Mouse (Mus musculus): Measurements from ENCODE around the gene Rnf215. TPM values are rescaled to one million over a fixed set of nuclear protein-coding genes. Genes with fewer than 3 reads are reported as not detected.
A peak's percentile ranks its signal among the peaks of the same experiment; 100 is the strongest.

Rnf215 gene
- polyA plus RNA-seq, 1 experiment = 9.1 TPM

GRCm38 (mm10) chr11:4143281-4144062, 8.5 kb downstream of the Rnf215 start:
- H3K4me1 ChIP-seq = peaks cover 33% of the 10 kb centered on the region
- no peaks in the 10 kb centered on the region for H3K9me3 ChIP-seq
- peak overlapping the region; percentile 11 for H3K4me3 ChIP-seq (replicated peaks)
- H3K27me3 ChIP-seq (replicated peaks) = peaks cover 18% of the 10 kb centered on the region
- H3K36me3 ChIP-seq (replicated peaks; ENCODE audit: low read length) = peaks cover 63% of the 10 kb centered on the region
- TF ChIP-seq FLI1 (IDR thresholded peaks at IDR 0.05; ENCODE audit: low read length) (no peak), GATA1 (IDR thresholded peaks at IDR 0.05; ENCODE audit: borderline replicate concordance, low read length) (no peak)

DNA sequence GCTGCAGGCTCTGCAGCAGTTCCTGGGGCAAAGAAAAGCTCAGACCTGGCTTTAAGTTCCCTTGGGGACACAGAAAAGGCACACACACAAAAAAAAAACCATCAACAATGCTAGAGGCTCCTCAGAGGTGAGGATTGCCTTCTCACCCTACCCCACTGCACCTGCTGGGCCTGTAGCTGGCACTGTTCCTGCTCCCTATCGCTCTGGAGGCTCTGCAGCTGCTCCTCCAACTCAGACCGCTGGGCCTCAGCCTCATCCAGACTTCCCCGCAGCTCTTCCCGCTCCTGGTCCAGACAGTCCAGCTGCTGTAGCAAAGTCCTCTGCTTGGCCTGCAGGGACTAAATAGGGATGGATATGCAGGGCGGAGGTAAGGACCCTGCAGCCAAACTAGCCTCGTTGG, 11.4 kb downstream of the Rnf215 start:
- H3K36me3 ChIP-seq (replicated peaks; ENCODE audit: low read length) = peaks cover 38% of the 10 kb centered on the region
- peaks cover 23% of the 10 kb centered on the region for H3K27me3 ChIP-seq (replicated peaks)
- H3K9me3 ChIP-seq = no peaks in the 10 kb centered on the region
- H3K4me1 ChIP-seq = peaks cover 35% of the 10 kb centered on the region
- TF ChIP-seq GATA1 (IDR thresholded peaks at IDR 0.05; ENCODE audit: borderline replicate concordance, low read length) = no peak
- no peak for TF ChIP-seq FLI1 (IDR thresholded peaks at IDR 0.05; ENCODE audit: low read length)
- no peak overlapping the region for H3K4me3 ChIP-seq (replicated peaks)

DNA sequence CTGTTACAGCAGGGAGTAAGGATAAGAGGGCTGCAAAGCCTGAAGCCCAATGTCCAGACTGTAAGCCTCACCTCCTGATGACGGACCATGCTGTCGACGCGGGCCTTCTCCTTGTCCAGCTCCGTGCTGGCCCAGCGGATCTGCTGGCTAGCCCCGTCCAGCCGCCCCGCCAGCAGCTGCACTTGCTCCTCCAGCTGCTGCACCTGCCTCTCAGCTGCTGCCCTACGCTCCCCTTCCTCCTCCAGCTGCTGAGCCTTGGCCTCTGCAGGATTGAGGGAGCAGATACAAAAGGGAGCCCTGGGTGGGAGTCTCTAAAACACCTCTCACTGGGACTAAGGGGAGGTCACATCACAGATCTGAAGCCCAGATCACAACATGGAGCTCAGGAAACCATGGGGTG, 12.1 kb downstream of the Rnf215 start:
- TF ChIP-seq FLI1 (IDR thresholded peaks at IDR 0.05; ENCODE audit: low read length) = no peak
- TF ChIP-seq GATA1 (IDR thresholded peaks at IDR 0.05; ENCODE audit: borderline replicate concordance, low read length) = no peak
- no peak overlapping the region for H3K4me3 ChIP-seq (replicated peaks)
- peaks cover 33% of the 10 kb centered on the region for H3K4me1 ChIP-seq
- H3K36me3 ChIP-seq (replicated peaks; ENCODE audit: low read length) = peaks cover 30% of the 10 kb centered on the region
- H3K27me3 ChIP-seq (replicated peaks) = peaks cover 27% of the 10 kb centered on the region
- H3K9me3 ChIP-seq = no peaks in the 10 kb centered on the region

DNA sequence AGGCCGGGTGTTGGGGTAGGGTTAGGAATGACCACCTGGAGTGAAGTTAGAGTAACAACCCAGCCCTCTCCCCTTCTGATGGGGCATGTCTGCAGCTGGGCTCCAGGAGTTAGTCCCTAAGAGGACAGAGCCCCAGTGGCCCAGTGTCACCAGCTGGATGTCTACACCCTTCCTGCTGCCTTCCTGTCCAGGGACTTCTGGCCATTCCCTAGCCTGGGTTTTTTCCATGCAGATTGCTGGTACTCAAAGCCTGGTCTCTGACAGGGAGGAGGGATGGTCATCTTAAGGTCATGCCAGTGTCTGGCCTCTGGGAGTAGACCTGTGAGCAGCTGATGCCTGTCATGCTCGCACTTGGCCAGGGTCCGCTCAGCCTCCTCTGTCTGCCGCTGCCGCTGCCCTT, 13.1 kb downstream of the Rnf215 start:
- TF ChIP-seq FLI1 (IDR thresholded peaks at IDR 0.05; ENCODE audit: low read length) (no peak), GATA1 (IDR thresholded peaks at IDR 0.05; ENCODE audit: borderline replicate concordance, low read length) (no peak)
- Histone ChIP-seq H3K36me3 (replicated peaks; ENCODE audit: low read length) (peaks cover 20% of the 10 kb centered on the region), H3K4me3 (replicated peaks) (peak overlapping the region; percentile 29), H3K4me1 (peaks cover 24% of the 10 kb centered on the region), H3K9me3 (no peaks in the 10 kb centered on the region), H3K27me3 (replicated peaks) (peaks cover 31% of the 10 kb centered on the region)

GRCm38 (mm10) chr11:4148536-4149156, 13.6 kb downstream of the Rnf215 start:
- no peak for TF ChIP-seq GATA1 (IDR thresholded peaks at IDR 0.05; ENCODE audit: borderline replicate concordance, low read length)
- no peak for TF ChIP-seq FLI1 (IDR thresholded peaks at IDR 0.05; ENCODE audit: low read length)
- Histone ChIP-seq H3K4me3 (replicated peaks) (peak overlapping the region; percentile 29), H3K4me1 (peaks cover 22% of the 10 kb centered on the region), H3K9me3 (no peaks in the 10 kb centered on the region), H3K27me3 (replicated peaks) (peaks cover 31% of the 10 kb centered on the region), H3K36me3 (replicated peaks; ENCODE audit: low read length) (peaks cover 15% of the 10 kb centered on the region)

DNA sequence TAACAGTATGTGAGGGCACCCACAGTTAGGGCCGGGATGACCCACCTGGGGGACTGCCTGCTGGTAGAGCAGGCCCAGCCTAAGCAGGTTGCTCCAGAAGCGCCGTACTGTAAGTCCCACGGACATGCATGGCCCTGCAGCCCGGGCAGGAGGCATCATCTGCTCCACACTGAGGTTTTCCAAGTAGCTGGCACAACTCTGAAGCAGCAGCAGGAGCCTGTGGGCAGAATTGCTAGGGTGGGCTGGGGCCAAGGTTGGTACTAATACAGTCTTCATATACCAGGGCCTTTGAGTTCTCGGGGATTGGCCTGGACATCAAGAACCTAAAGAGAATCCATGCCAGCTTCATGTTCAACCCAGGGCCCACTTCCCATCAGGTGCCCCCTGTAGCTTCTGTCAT, 14.9 kb downstream of the Rnf215 start:
- TF ChIP-seq FLI1 (IDR thresholded peaks at IDR 0.05; ENCODE audit: low read length) (no peak), GATA1 (IDR thresholded peaks at IDR 0.05; ENCODE audit: borderline replicate concordance, low read length) (no peak)
- Histone ChIP-seq H3K27me3 (replicated peaks) (peaks cover 31% of the 10 kb centered on the region), H3K36me3 (replicated peaks; ENCODE audit: low read length) (peaks cover 6% of the 10 kb centered on the region), H3K9me3 (peaks cover 3% of the 10 kb centered on the region), H3K4me3 (replicated peaks) (no peak overlapping the region), H3K4me1 (peaks cover 11% of the 10 kb centered on the region)

GRCm38 (mm10) chr11:4153694-4154093, 18.7 kb downstream of the Rnf215 start:
- Histone ChIP-seq H3K4me1 (peaks cover 7% of the 10 kb centered on the region; the same call in 1 of the 2 replicates), H3K36me3 (replicated peaks; ENCODE audit: low read length) (peaks cover 8% of the 10 kb centered on the region), H3K4me3 (replicated peaks) (no peak overlapping the region), H3K9me3 (peaks cover 6% of the 10 kb centered on the region), H3K27me3 (replicated peaks) (peaks cover 11% of the 10 kb centered on the region)
- no peak for TF ChIP-seq GATA1 (IDR thresholded peaks at IDR 0.05; ENCODE audit: borderline replicate concordance, low read length)

DNA sequence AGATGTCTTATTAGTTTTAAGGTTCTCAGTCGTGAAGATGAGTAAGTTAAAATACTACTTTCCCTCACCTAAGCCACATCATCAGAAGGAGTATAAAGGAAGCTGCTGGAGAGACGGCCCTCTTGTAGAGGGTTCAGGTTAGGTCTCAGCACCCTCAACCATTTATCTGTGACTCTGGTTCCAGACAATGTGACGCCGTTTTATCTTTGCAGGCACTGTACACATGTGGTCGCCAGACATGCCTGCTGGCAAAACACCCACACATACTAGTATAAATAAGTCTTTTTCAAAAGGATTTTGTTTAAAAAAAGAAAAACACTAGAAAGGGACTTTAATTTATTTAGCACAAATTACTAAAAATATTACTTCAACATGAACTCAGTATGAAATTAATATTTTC, 20.6 kb downstream of the Rnf215 start:
- peaks cover 21% of the 10 kb centered on the region for H3K4me1 ChIP-seq
- peaks cover 6% of the 10 kb centered on the region for H3K9me3 ChIP-seq
- peaks cover 8% of the 10 kb centered on the region for H3K27me3 ChIP-seq (replicated peaks)
- TF ChIP-seq FLI1 (IDR thresholded peaks at IDR 0.05; ENCODE audit: low read length) (no peak), GATA1 (IDR thresholded peaks at IDR 0.05; ENCODE audit: borderline replicate concordance, low read length) (no peak)
- peaks cover 4% of the 10 kb centered on the region for H3K36me3 ChIP-seq (replicated peaks; ENCODE audit: low read length)
- no peak overlapping the region for H3K4me3 ChIP-seq (replicated peaks)

DNA sequence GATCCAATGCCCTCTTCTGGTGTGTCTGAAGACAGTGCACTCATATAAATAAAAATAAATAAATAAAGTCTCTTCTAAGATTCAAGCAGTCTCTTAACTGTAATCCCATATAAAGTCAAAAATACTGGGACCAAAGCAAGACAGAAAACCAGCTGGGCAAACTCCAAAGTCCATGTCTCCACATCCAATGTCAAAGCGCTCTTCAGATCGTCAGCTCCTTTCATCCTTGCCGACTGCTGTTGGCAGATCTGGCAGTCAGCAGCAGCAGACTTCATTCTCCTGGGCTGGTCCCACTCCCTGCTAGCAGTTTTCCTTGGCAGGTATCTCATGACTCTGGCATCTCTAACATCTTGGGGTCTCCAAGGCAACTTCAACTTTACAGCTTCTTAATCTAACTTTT, 23.7 kb downstream of the Rnf215 start:
- TF ChIP-seq FLI1 (IDR thresholded peaks at IDR 0.05; ENCODE audit: low read length) = no peak
- no peak for TF ChIP-seq GATA1 (IDR thresholded peaks at IDR 0.05; ENCODE audit: borderline replicate concordance, low read length)
- peaks cover 46% of the 10 kb centered on the region for H3K4me1 ChIP-seq
- peaks cover 6% of the 10 kb centered on the region for H3K9me3 ChIP-seq
- peaks cover 28% of the 10 kb centered on the region for H3K36me3 ChIP-seq (replicated peaks; ENCODE audit: low read length)
- no peaks in the 10 kb centered on the region for H3K27me3 ChIP-seq (replicated peaks)
- no peak overlapping the region for H3K4me3 ChIP-seq (replicated peaks)
